Mouse (Mus musculus) liver, postnatal 0 days (tissue): Measurements from ENCODE around the gene Wnt7b. TPM values are rescaled to one million over a fixed set of nuclear protein-coding genes. Genes with fewer than 3 reads are reported as not detected.

ENCODE experiments used
- ATAC-seq: fragments of 200-750 bp; cut with Nextera tagmentation; 2 replicates; pipeline ENCODE4 v1.8.0; 2017; ENCODE audit warnings: mild to moderate bottlenecking, moderate library complexity
- DNase-seq: peaks from one replicate; pipeline ENCODE4 v3.0.0-alpha.2; 2016
- H3K27ac ChIP-seq: fragments of 300-500 bp; sonication (generic); 2 replicates; pipeline ENCODE4 v1.5.1; 2014; ENCODE audit warnings: antibody characterized with exemption, moderate library complexity, mild to moderate bottlenecking, low read depth
- H3K27me3 ChIP-seq: fragments of 300-500 bp; sonication (generic); 2 replicates; pipeline ENCODE4 v1.6.1; 2014; ENCODE audit warnings: low read length, control low read depth, mixed read lengths; ENCODE audit not compliant: insufficient read depth
- H3K36me3 ChIP-seq: fragments of 300-500 bp; sonication (generic); replicated peaks from 2 replicates; pipeline ENCODE4 v1.6.1; 2014; ENCODE audit warnings: mild to moderate bottlenecking, control low read depth, low read length, moderate library complexity, mixed read lengths; ENCODE audit not compliant: insufficient read depth
- H3K4me1 ChIP-seq: fragments of 300-500 bp; sonication (generic); 2 replicates; pipeline ENCODE4 v1.6.1; 2014; ENCODE audit warnings: antibody characterized with exemption, mild to moderate bottlenecking, control low read depth; ENCODE audit not compliant: insufficient read depth
- H3K4me2 ChIP-seq: fragments of 300-500 bp; sonication (generic); 2 replicates; pipeline ENCODE4 v1.6.1; 2014; ENCODE audit warnings: low read depth, mild to moderate bottlenecking, low read length, moderate library complexity, mixed read lengths
- H3K4me3 ChIP-seq: fragments of 300-500 bp; sonication (generic); 2 replicates; pipeline ENCODE4 v1.5.1; 2014; ENCODE audit warnings: low read depth, low read length
- H3K9ac ChIP-seq: fragments of 300-500 bp; sonication (generic); replicated peaks from 2 replicates; pipeline ENCODE4 v1.6.1; 2014; ENCODE audit warnings: mild to moderate bottlenecking, moderate library complexity
- H3K9me3 ChIP-seq: fragments of 300-500 bp; sonication (generic); 2 replicates; pipeline ENCODE4 v1.6.1; 2016; ENCODE audit warnings: mild to moderate bottlenecking, control low read depth, low read length, mixed read lengths
- CTCF ChIP-seq: sonication (generic); IDR thresholded peaks from 2 replicates; pipeline ENCODE4 v1.5.1; 2016; ENCODE audit warnings: antibody characterized with exemption, low read depth
- EP300 ChIP-seq: IDR thresholded peaks from 2 replicates; pipeline ENCODE4 v1.6.1; 2016; ENCODE audit warnings: antibody characterized with exemption, low read depth, mild to moderate bottlenecking
- WGBS: fragments of 180-500 bp; shearing (Covaris S2); extraction: QIAGEN DNeasy Blood & Tissue Kit; methylation state at CpG from one replicate; pipeline ENCODE4 v1.1.7; 2014; ENCODE audit not compliant: insufficient replicate concordance; 5-methylcytosine and 5-hydroxymethylcytosine counted together
- polyA plus RNA-seq: library from polyadenylated mRNA; unstranded; fragments of >200 nt; fragmentation: Nextera tagmentation; extraction: Ambion mirVana; gene quantifications from 2 replicates; pipeline ENCODE4 v1.2.1, GENCODE M21; 2015

The Wnt7b gene
- polyA plus RNA-seq, 1 experiment from 2014 or later: 0.09 TPM

DNA sequence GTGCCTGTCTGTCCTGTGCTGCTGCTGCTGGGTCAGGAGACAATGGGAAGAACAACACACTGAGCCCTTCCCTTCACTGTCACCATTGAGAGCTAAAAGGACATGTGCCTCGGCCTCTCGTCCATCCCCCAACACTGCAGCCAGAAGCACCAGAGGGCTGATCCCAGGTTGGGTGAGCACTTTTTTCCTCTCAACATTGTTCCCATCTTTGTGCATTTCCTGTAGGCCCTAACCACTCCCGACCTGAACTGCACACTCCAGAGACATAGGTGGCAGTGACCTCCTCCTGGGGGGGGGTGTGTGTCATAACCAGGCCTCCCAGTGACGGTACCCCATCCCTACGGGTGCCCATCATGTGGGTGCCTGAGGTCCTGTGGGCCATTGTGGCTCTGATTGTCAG, 27.8 kb upstream of the Wnt7b start:
- Histone ChIP-seq H3K4me1 (no peaks in the 10 kb centered on the region; the same call in 1 of the 2 replicates), H3K36me3 (no peaks in the 10 kb centered on the region), H3K9ac (no peak overlapping the region), H3K27ac (no peak overlapping the region), H3K4me3 (no peak overlapping the region), H3K9me3 (no peaks in the 10 kb centered on the region), H3K4me2 (no peak overlapping the region), H3K27me3 (peaks cover 2% of the 10 kb centered on the region; the same call in 1 of the 2 replicates)
- DNase-seq (no peak), ATAC-seq (no peak)
- WGBS: 65% methylated on average over 5 of the region's 5 CpGs
- TF ChIP-seq CTCF (no peak), EP300 (no peak)

DNA sequence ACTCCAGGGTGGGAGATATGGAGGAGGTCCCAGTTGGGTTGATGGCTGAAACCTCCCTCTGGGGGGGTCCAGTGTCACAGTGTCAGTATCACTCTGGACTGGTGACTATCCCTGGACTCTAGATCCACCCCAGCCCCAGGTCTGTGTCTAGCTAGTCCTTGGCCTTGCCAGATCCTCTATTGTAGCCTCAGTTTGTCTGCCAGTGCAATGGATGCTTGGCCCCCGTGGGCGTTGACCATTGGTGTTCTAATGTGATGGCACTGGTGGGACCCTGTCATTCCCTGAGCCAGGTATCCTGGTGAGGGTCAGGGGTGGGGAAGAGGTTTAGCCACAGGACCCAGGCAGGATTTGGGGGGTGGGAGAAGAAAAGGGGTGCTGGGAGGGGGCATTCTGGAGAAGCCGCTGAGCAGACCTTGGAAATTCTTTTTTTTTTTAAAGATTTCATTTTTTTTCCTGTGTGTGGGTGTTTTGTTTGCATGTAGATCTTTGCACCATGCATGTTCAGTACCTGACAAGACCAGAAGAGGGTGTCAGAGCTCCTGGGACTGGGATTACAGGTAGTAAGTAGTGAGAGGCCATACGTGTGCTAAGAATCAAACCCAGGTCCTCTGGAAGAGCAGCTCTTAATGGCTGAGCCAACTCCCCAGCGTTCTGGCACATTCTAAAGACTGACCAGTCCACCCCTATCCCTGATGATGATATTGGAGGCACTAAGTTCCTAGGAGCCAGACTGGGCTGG, 27.2 kb upstream of the Wnt7b start:
- no peak for TF ChIP-seq EP300
- TF ChIP-seq CTCF: peak; percentile 26; the same call in 1 of the 2 replicates
- H3K27ac ChIP-seq: no peak overlapping the region
- no peak for ATAC-seq
- no peak overlapping the region for H3K4me3 ChIP-seq
- no peak for DNase-seq
- H3K4me1 ChIP-seq: no peaks in the 10 kb centered on the region; the same call in 1 of the 2 replicates
- H3K9ac ChIP-seq: no peak overlapping the region
- 73% methylated on average over 5 of the region's 5 CpGs for WGBS
- no peaks in the 10 kb centered on the region for H3K36me3 ChIP-seq
- H3K9me3 ChIP-seq: no peaks in the 10 kb centered on the region
- H3K27me3 ChIP-seq: no peaks in the 10 kb centered on the region
- no peak overlapping the region for H3K4me2 ChIP-seq

DNA sequence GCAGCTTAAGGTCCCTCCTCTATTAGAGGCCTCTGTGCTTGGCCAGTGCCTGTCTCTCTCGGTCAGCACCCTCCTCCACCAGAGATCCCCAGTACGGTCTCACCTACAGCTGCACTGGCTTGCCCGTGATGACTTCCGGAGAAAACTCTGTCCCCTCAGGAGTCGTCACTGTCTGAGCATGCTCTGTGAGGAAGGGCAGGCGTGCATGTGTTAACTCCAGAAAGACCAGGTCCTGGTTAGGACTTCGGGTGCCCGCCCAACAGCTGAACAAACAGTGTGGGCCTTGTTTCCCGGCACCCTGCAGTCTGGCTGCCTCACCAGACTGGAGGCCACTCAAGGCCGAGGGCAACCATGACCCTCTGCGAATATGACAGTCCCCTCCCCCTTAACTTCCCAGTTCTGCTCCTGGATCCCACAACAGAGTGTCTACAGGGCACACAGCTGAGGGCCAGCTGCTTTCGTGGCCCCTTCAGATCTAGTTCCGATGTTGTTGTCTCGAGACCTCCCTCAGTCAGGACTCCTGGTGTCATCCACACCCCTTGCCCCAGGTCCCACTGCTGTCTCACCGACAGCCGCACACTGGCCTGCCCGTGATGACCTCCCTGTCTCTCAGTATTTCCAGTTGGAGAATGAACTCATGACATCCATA, 23.8 kb upstream of the Wnt7b start:
- DNase-seq: no peak
- 54% methylated on average over 17 of the region's 17 CpGs for WGBS
- Histone ChIP-seq H3K4me1 (no peaks in the 10 kb centered on the region; the same call in 1 of the 2 replicates), H3K4me2 (peak overlapping the region; percentile 18; the same call in 1 of the 2 replicates), H3K9me3 (no peaks in the 10 kb centered on the region), H3K36me3 (no peaks in the 10 kb centered on the region), H3K27ac (no peak overlapping the region), H3K27me3 (no peaks in the 10 kb centered on the region), H3K9ac (no peak overlapping the region), H3K4me3 (no peak overlapping the region)
- peak; percentile 21; the same call in 1 of the 2 replicates for ATAC-seq
- TF ChIP-seq CTCF (no peak), EP300 (no peak)

DNA sequence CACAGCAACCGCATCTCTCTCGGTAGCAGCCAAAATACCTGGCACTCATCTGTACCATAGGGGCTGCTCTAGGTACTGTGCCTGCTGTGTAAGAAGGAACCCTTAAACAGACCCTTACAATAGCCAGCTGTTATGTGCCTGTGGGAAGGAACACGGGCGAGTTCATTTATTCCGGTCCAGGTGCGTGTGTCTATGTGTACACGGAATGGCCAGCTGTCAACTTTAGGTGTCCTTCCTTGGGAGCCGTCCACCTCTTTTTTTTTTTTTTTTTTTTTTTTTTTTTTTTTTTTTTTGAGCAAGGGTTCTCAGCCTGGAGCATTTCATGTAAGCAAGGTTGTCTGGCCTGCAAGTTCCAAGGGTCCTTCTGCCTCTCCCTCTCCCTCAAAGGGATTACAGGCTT, 22.7 kb upstream of the Wnt7b start:
- Histone ChIP-seq H3K4me3 (no peak overlapping the region), H3K4me1 (no peaks in the 10 kb centered on the region), H3K9ac (no peak overlapping the region), H3K9me3 (no peaks in the 10 kb centered on the region), H3K36me3 (no peaks in the 10 kb centered on the region), H3K4me2 (no peak overlapping the region), H3K27me3 (no peaks in the 10 kb centered on the region), H3K27ac (no peak overlapping the region)
- WGBS: 91% methylated on average over 8 of the region's 8 CpGs
- ATAC-seq: no peak
- TF ChIP-seq EP300 (no peak), CTCF (no peak)
- DNase-seq: no peak

DNA sequence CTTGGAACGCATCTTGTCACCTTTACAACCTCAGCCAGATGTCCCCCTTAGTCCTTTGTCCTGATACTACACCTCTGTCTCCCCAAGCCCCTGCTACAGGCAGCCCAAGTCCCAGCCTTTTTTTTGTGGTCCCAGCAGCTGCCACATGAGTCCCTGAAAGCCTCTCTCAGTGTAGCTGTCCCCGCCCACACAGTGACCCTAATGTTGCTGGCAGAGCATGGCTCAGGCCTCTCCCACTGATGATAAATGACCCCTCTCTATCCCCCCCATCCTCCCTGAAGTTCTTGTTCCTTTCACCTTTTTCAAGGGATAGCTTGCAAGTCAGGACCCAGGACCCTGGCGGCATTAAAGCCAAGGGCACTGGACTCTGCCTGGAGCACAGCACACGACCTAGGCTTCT, 22.2 kb upstream of the Wnt7b start:
- DNase-seq: no peak
- ATAC-seq: no peak
- Histone ChIP-seq H3K27ac (no peak overlapping the region), H3K4me2 (no peak overlapping the region), H3K36me3 (no peaks in the 10 kb centered on the region), H3K27me3 (no peaks in the 10 kb centered on the region), H3K4me1 (no peaks in the 10 kb centered on the region), H3K9ac (no peak overlapping the region), H3K4me3 (no peak overlapping the region), H3K9me3 (no peaks in the 10 kb centered on the region)
- TF ChIP-seq CTCF (no peak), EP300 (no peak)
- WGBS: 82% methylated on average over 4 of the region's 4 CpGs

DNA sequence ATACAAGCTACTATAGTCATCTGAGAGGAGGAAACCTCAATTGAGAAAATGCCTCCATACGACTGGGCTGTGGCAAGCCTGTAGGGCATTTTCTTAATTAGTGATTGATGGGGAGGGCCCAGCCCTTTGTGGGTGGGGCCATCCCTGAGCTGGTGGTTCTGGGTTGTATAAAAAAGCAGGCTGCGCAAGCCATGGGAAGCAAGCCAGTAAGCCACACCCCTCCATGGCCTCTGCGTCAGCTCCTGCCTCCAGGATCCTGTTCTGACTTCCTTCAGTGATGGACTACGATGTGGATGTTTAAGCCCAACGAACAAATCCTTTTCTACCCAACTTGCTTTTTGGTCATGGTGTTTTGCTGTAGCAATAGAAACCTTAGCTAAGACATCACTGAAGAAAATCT, 21.1 kb upstream of the Wnt7b start:
- TF ChIP-seq CTCF: no peak
- no peak for TF ChIP-seq EP300
- Histone ChIP-seq H3K36me3 (no peaks in the 10 kb centered on the region), H3K9me3 (no peaks in the 10 kb centered on the region), H3K4me1 (no peaks in the 10 kb centered on the region), H3K4me2 (no peak overlapping the region), H3K4me3 (no peak overlapping the region), H3K27ac (no peak overlapping the region), H3K27me3 (no peaks in the 10 kb centered on the region), H3K9ac (no peak overlapping the region)
- ATAC-seq: no peak
- 54% methylated on average over 5 of the region's 5 CpGs for WGBS
- no peak for DNase-seq
